Mouse (Mus musculus) forelimb bud, embryonic 11.5 days (tissue): Measurements from ENCODE around the gene Map7d3.

Source experiments
- DNase-seq: peaks from one replicate; pipeline ENCODE4 v3.0.0-alpha.2; 2012; ENCODE audit warnings: low read depth, low spot score

Map7d3 gene

DNA sequence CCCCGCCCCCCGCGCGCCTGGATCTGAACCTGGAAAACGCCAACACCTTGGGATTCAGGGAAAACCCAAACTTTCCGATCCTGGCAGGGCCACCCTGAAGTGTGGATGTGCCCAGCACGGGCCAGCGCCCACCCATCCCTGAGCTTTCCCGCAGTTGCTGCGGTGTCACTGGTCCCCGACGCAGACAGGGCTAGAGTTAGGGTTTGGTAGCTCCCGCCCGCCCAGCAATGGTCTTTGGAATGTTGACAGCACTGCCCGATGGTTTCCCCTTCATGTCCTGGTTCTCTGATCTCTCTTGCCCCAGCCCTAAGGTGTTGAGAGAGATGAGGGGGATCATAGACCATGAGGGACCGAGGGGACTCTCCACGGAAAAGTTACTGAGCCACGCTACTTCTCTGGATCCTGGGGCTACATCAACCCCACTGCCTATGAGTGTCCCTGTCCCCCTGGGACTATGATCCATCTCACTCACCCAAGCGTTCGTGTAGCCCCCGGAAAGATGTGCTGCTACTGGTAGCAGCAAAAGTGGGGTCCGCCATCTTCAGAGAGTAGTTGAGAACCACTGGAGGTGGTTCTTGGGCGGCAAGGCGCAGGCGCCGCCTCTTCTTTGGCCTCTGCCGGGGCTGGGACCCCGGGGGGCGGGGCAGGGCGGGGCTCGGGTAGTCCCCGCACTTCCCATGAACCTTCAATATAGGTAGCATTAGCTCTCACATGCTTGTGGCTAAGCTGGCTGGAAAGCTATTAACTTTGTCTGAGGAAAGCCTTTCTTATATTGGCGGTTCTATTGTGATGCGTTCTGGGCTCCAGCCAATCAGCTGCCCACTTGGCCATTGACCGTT, at the start of gene Map7d3:
Gene Map7d3 (minus strand): TSS at position 562 of the 839 bp plus-strand sequence.
- DNase-seq: peak; percentile 14

- DNase-seq: no peak
Measured at GRCm38 (mm10) chrX:56869863-56870262, 47.7 kb upstream of the Map7d3 start, which contains the start of gene Adgrg4. Gene Adgrg4 (plus strand): TSS chrX:56870163.

GRCm38 (mm10) chrX:56841255-56841654, 19.1 kb upstream of the Map7d3 start:
- DNase-seq: no peak

DNA sequence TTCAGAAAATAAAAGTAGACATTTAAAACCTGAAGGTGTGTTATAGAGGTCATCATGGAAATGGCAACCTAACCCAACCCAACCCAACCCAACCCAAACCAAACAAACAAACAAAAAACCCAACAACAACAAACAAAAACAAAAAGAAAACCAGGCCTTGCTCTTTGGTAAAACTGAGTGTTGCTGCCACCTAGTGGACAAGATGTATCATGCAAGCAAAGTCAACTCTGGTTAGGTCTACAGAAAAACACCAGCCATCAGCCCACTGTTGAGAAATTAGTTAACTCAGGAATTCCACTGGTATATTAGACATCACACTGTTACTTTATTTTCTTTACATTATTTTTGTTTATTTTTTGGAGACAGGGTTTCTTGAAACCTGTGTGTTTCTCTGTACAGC, 17.2 kb upstream of the Map7d3 start:
- peak; percentile 28 for DNase-seq

DNA sequence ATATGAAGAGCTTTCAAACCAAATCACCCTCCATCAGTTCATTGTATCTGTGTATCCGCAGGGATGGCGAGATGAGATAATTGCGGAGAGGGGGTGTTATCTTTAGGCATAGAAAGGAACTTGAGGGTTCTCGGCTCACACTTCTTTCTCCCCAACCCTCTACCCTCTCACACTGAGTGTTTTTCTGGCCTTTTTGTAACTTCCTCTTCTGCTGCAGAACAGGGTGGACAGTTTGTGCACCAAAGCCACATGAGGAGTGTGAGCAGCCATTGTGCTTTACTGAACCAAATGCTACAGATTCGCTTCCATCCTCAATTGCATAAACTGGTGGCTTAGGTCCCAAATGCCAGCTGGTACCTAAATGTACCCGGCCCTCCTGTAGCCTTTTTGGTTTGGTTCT, 13.7 kb upstream of the Map7d3 start:
- DNase-seq: no peak

- DNase-seq: no peak
Measured at GRCm38 (mm10) chrX:56827492-56827891, 5.4 kb upstream of the Map7d3 start.

- DNase-seq: peak; percentile 34
Measured at GRCm38 (mm10) chrX:56791268-56791667, 30.9 kb downstream of the Map7d3 start.

GRCm38 (mm10) chrX:56790591-56790990, 31.5 kb downstream of the Map7d3 start:
- DNase-seq: no peak

DNA sequence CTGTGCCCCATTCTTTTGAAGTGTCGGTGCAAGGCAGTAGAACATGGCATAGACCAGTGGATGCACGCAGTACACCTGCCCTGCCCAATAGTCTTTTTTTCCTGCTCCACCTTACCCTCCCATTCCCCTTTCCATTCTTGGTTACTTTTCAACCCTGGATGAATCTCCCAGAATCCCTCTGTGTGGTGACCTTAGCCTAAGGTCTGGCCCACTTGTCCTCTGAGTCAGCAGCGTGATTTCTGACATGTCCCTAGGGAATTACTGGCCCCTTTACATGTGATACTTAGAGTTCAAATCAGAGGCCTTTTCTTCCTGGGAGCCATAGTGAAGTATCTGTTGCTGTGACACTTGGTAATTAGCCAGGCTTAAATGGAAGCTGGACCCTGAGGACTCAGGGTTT, 34.6 kb downstream of the Map7d3 start:
- DNase-seq: no peak

DNA sequence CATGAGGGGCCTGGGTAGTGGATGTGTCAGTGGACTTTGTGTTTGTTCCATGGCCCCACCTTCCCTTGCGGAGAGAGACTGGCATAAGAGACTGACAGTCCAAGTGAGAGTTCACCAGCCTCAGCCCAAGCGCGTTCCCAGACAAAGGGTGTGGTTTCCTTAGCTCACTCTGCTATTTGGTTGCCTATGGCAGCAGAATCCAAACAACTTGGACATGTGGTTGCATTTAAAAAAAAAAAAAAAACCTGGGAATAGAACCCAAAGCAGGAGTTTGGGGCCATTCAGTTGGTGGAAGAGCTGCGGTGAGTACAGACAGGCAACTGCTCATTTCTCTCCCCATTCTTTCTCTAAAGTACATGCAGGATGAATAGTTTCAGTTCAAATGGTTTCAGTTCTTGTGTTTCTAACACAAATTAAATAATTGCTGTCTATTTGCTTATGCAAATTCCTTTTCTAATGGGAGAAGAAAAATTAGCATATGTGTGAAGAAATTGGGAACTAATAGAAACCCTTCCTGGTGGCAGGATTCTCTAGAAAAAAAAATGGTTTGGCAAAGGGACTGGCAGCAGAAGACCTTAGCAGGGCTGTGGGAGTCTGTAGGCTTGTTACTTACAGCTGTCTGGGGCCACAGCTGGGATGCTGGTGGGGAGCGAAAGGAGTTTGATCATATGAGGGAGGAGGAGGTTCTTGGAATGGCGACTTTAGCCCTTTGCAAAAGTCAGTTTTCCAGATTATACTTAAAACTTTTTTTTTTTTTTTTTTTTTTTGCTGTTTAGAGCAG, 35.7 kb downstream of the Map7d3 start:
- peak; percentile 41 for DNase-seq

GRCm38 (mm10) chrX:56773329-56773728, 48.8 kb downstream of the Map7d3 start:
- DNase-seq: no peak

DNA sequence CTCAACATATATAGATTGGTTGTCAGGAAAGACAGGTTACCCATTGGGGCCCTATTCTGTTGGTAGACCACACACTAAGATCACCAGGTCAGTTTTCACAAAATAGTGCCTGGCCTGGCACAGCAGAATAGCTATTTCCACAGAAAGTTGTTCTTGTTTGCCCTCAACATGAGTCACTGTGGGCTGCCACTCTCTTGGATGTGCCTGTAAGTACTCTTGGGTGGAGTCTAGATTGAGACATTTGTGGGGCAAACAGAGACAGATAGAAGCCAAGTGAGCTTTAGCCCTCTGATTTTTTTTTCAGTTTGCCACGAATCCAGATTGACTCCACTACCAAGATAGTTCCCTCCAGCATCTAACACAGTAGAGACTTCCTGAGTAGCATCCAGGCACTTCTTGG, 50.4 kb downstream of the Map7d3 start:
- DNase-seq: no peak

DNA sequence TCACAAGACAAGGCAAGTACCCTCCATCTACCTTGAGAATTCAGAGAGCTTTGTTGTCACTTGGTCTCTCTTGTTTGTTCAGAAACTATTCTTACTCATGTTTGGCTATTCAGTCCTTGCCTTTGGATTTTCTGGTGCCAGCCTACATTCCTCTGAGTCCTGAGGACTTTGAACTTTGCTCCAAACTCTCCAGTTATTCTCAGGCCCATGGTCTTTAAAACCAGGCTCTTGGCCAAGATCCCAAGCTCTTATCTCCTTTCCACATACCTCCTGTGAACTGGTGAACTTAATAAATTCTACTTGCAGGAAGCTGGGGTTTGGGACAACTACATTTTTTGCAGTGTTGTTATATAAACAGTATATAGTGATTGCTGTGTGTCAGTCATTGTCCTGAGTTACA, 52.3 kb downstream of the Map7d3 start:
- DNase-seq: no peak

DNA sequence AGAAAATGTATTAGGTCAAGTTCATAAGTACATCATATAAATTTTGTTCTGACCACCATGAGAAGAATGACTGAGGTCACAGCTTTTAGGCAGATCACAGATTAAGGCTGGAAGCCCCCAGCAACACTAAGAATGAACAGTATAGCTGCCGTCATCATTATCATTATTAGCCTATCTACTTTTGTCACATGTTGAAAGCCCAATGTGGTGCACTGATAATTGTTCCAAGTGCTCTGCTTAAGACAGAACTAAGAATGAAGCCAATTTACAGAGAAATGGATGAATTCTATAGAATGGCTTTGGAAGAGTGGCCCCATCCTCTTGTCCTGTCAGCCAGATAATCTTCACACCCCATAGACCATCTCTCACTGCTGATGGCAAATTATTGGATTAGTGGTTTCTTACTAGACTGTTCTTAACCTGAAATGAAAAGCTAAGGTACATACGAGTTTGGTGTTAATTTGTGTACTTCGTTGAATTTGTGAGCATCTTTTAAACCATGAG, 61.8 kb downstream of the Map7d3 start:
- no peak for DNase-seq

- DNase-seq: no peak
Measured at GRCm38 (mm10) chrX:56756352-56756751, 65.8 kb downstream of the Map7d3 start.

GRCm38 (mm10) chrX:56755646-56756045, 66.5 kb downstream of the Map7d3 start:
- DNase-seq: peak; percentile 29

DNA sequence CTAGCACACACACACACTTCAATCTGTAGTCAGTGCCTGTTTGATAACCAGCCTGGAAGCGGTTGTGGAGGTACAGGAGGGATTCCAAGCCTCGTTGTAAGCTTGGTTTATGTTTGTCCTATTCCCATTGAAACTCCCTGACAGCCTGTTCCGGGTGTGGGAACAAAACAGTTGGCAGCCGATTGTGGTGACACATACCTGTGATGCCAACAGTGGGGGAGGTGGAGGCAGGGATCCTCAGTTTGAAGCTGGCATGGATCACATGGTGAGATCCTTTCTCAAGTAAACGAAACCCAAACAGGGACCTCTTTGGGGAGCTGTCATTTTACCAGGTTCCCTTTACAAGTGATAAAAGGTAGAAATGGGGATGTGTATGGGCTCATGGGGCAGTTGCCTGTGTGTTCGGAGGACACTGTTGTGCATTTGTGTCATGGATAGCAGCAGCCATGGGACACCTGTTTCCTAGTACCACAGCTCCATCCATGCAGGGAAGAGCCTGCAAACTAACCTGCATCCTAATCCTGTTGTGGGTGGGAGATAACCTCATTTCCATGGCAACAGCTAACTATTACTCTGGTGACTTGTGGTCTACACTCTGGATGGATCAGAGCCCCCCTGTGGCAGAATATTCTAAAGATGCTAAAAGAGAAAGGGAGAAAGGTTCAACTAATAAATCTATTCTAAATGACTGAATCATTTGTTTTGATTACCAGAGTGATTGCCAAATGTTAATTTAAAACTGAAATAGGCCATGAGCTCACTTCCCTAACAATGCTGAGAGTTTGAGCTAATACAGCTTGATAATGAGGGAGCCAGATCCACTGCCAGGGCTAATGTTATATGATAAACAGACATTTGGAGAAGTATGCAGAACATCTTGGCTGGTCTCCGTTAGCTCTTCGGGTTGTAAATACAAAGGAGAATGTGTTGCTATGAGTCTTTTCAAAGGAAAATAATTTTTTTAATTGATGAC, 68.5 kb downstream of the Map7d3 start:
- DNase-seq: no peak

DNA sequence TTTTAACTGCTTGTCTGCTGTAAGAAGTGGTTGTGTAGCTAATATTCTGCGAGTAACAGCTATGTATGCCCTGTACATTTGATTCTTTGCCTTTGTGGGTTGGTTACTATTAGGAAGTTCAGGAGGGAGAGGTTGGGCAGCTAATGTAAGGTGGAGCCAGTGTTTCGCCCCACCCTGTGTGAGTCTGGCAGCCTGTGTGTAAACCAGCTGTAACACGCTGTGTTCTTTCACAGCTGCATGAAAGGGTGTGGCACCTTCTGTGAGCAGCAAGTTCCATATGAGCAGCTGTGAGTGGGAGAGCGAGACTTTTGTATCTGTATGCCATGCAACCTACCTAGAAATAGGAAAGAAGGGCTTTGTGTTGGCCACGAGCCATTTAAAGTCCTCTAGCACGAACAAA, 70.0 kb downstream of the Map7d3 start:
- no peak for DNase-seq

DNA sequence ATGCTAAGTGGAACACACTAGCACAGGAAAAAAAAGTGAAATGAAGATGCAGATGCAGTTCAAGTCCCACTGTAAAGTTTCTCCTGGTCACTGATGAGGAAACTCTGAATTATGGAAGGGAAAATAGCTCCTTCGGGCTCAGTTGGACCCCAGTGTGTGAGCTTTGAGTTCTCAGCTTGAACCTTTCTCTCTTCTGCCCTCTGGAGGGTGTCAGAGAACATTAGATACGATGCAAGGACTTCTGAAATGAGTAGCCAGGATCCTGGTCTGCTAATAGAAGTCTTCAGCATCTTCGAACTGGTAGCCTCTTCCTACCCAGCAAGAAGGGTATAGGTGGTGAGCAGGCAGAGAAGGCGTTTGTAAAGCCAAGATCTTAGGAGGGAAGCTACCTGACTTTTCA, 70.6 kb downstream of the Map7d3 start:
- no peak for DNase-seq
